Mouse (Mus musculus) spleen, postnatal 14 days (tissue): ENCODE data around the gene Lix1.
"Not testable (repeated sequence)": the region's sequence is repeated elsewhere in the genome, so short reads cannot be mapped to it uniquely, and the experiment has no call there.

Source experiments
- DNase-seq, 2 experiments: peaks; one replicate each; pipeline ENCODE4 v3.0.0; 2021 to 2022; ENCODE audit warnings: low spot score in 2 of 2

Lix1 gene

DNA sequence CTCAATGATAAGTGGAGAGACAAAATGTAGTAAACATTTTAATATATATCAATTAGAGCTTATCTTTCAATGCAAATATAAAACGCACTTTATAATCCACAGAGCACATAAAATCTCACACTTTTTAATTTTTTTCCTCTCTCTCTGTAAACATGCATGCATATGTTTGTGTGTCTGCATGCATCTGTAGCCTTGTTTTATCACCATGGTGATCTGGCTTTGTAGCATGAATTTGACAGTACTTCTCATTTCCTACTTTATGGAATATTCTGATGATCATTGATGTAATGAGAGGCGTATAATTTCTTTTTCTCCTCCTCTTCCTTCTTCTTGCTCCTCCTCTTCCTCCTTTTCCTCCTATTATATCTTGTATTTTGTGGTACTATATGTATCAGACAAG, 9.7 kb downstream of the Lix1 start:
- no peak for DNase-seq

DNA sequence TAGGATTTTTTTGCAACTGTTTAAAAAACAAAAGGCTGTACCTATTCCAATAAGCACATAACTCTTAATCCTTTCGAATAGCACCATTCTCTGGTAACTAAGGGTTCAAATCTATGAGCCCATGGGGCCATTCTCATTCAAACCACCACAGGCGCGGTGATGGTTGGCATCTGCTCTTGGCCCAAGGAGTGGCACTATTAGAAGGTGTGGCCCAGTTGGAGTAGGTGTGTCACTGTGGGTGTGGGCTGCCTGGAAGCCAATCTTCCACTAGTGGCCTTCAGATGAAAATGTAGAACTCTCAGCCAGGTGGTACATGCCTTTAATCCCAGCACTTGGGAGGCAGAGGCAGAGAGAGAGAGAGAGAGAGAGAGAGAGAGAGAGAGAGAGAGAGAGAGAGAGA, 11.7 kb downstream of the Lix1 start:
- DNase-seq: no peak

DNA sequence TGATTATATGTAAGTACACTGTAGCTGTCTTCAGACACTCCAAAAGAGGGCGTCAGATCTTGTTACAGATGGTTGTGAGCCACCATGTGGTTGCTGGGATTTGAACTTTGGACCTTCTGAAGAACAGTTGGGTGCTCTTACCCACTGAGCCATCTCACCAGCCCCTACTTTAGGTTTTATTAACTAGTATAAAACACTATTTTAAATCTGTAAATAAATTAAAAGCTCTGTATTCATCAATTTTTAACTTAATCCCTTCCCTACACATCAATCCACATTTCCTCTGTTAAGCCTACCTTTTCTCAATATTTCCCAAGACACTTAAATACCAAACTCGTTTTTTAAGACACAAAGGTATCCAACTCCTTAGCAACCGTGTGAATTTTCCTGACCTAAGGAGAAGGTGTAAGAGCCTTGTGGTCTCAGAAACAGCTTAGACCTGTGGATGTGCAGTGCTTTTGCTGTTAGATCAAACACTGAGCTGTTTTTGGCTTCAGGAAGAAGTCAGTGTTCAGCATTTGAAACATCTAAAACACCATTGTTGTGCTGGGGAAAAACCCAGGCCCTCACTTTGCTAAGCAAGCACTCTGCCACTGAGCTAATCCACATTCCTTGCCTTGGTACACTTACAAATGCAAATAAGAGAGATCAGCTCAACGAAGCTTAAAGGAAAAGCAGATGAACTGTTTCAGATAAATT, 22.3 kb downstream of the Lix1 start:
- no peak for DNase-seq

DNA sequence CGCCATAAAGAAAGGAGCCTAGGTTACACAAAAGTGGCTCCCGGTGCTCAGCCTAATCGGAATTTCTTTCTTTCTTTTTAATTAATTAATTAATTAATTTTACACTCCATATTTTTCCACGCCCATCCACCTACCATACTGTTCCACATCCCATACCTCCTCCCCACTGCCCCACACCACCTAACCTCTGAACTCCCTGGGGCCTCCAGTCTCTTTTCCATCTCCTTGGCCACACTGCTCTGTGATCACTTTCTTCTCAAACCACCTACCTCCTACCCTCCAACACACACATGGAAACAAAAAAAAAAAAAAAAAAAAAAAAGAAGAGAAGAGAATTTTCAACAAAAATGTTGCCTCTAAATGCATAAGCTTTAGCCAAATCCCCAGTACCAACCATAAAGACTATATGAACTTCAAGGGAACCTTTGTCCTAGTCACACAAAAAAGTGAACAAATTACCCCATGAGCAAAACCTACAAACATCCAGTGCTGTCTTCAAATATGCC, 22.9 kb downstream of the Lix1 start:
- no peak for DNase-seq

DNA sequence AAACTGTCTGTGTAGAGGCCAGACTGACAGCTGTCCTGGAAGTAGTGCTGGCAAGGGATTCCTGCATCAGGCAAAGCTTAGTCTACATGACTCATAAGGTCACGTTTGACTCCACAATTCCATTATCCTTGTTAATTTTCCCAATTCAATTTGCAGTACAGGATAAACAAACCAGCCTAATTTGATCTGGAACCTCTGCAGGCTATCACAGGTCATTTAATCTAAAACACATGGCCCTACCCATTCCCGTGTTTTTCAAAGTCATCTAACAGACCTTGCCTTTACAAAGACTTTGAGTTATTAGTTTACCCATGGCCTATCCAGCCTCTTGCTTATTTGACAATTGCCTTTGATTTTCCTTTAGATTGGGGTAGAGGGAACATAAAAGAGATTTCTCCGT, 23.4 kb downstream of the Lix1 start:
- no peak for DNase-seq

DNA sequence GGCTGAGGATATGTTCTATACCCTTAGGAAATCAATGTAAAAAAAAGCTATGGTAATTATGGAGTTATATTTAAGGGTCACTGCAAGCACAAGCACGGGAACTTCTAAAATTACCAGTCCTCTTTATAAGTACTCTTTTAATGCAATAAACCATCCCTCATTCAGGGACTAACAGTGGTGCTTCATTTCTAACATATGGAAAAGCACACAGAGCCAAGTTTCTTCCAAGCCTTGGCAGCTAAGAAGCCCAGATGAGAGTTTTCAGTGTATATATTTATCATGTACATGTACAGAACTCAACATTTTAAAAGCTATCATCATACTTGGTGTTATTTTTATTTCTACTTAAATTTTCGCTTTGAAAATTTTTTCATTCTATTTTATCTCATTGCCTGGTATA, 26.4 kb downstream of the Lix1 start:
- DNase-seq: no peak

DNA sequence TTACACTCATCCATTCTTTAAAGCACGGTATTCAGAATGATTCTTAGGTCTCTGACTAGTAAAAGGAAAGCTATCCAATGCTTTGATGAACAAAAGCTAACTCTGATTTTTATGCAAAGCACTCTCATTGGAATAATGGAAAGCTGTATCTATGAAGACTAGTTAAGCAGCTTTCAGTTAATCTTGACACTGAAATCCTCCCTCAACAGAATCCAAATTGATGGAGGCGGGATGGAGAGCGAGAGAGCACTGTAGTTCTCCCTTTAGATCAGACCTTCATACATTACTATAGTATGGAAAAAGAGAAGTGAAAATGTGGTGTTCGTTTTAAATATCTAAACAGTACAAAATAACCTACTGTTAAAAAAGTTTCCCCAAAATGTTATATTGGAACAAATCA, 31.2 kb downstream of the Lix1 start:
- DNase-seq: no peak

DNA sequence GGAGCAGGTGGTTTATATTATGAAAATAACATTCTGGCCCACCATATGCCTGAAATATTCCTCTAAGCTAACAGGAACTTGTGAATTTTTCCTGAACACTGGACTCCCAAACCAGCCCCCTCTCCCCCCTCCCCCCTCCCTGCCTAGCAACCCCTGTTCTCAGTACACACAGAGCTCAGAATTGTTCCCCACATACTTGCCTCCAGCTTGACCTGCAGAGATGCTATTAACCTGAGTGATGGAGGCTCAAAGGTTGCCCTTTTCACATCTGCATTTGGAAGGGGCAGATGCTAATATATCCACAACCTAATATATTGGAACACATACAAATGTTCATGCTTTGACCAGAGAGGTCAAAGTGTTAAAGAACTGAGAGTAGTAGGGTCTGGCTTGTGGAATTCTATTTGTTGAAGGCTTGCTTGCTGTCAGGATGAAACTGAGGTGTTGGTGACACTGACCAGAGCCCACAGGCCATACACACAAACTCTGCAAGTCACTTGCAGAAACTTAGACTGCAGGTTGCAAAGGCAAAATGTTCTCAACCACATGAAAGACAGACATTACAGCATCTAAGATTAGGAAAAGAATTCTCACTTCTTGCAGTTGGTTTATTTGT, 36.2 kb downstream of the Lix1 start:
- DNase-seq: no peak

DNA sequence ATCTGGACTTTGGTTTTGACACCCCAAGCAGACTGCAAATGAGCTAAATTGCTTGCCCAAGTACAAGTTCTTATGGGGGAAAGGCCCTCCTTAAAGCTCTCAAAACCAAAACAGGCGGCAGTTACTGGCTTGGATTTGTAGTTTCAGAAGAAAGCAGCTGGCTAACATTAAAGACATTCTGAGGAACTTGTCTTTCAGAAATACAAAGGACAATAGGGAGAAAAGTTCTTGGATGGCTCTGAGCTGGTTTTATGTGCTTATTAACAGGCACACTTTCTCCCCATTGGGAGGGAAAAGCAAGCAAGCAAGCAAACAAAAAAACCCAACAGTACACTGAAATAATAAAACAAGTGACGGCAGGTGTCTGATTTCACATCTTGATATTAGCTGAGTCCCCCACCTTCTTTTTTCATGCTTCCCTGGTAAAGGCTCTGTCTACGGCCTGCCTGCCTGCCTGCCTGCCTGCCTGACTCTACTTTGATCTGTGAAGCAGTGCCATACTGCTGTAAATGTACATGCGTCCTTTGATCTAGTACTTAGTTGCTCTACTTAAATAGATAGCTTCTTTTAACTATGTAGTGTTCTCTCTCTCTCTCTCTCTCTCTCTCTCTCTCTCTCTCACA, 39.5 kb downstream of the Lix1 start:
- no peak for DNase-seq

DNA sequence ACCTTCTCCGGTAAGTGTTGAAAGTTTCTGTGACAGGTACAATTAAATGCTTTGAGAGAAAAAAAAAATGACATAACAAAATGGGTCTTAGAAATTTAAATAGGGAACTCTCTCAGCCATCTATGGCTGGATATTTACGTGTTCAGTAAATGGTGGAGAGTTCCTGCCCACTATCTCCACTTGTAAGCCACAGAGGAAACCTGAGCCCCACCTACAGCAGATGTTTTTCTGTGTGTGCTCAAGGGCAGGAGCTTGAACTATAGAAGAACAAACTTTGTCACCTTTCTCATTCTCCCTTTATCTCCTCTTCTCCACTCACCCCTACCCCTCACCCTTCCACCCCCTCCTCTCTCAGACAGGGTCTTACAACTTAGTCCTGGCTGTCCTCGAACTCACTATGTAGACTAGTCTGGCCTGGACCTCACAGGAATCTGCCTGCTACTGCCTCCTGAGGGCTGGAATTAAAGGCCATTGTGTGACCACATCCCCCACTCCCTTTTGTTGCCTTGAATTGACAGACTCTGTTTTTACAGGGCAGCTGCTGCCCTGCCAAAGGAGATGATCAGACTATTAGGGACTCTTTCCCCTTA, 41.9 kb downstream of the Lix1 start:
- no peak for DNase-seq

DNA sequence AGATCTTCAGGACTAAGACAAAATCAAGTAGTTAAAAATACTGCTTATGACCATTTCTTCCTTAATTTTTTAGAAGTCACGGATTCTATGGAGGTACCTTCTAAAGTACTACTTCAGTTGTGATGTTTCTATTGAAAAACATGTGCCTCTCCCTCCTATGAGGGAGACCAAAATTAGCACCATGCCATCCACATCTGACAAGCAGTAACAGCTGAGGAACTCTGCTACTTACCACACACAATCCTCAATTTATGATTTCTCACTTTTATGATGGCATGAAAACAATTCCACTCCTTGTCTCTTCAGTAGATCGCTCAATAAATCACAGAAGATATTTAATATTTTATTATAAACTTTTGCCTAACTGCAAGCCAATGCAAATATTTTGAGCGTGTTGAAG, 44.2 kb downstream of the Lix1 start:
- DNase-seq: no peak

DNA sequence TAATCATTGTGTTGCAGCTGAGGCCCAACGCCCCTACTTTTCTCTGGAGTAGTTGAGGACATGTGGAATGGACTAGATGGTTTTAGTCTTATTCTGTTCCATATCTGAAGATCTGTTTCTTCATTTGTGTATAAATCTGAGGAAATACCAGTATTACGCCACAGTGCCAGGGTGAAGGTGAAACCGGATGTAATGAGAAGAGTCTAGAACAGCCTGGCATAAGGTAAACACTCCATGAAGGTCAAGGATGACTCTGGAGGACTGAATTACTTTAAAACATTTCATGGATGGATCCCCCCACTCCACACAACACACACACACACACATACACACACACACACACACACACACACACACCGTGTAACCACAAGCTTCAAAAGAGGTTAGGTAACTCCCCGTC, 45.3 kb downstream of the Lix1 start:
- no peak for DNase-seq

DNA sequence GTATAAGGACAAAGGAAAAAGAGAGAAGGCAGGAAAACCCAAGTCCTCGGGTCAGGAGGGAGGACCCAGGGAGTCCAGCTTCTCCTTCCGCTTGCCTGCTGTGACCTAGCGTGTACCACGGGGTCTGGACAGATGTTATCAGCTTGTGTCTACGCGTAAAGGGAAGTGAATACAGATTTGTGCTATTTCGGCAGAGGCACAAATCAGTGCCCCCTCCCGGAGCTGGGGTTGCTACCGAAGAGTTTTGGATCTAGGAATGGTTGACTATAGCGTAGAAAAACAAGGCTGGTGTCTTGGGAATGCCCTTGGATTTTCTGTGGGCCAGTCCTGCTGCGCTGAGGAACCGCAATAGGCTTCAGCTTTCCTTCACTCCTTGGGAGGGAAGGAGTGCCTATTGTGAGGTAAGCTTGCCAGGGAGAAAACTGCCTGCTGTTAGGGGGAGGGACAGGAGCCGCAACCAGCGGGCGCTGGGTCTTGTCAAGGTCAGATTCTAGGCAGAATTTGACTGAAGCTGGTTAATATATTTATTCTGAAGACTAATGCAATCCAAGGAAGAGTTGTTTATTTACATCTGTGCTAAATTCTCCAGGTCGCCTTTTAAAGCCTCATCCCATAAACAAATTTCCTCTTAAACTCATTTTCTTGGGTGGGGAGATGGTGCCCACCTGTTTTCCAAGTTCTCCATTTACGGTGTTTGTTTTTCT, 46.4 kb downstream of the Lix1 start:
- DNase-seq: peak in 1 of 2 experiments; percentile 2

DNA sequence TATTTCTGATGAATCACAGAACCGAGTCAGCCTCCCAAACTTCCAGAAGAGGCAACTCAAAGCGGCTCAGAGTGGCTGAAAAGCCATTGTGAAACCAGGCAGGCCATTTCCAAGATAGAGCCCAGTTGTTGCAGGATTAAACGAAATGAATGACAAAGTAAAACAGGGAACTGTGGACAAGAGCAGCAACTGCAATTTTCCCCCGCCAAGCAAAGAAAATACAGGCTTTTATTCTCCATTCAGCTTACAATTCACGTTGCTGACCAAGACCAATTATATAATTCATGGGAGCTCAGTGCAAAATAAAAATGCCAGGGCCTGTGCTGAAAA, 46.9 kb downstream of the Lix1 start:
- no peak for DNase-seq

DNA sequence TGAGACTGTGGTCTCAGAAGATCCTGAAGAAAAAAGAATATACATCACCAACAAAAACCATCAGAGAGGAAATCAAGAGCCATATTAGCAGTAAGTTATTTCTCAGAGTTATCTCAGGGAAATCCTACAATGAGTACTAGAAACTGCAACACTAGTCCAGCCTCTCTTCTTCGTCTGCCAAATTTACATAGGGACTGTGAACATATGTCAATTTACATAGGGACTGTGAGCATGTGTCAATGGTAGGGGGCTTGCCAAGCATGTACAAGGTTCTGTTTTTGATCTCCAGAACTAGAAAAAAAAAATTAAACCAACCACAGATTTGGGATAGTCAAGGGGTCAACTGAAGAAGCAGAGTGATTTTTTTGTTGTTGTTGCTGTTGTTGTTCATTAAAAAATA, 48.6 kb downstream of the Lix1 start:
- no peak for DNase-seq

DNA sequence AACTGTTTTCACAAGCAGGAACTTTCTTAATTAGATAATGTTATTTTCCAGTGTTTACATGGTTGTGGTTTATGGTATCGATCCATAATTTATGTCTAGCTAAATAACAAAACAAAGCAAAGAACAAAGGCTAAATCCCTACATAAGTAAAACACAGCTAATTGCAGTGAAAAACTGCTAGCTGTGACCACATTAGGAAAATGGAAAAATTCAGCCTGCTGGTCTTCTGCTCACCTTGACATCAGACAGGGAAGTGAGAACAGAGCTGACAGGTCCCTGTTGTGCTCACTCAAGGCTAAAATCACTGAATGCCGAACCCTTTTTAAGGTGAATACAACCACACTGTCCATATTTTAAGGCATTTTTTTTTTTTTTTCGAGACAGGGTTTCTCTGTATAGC, 50.1 kb downstream of the Lix1 start:
- DNase-seq: no peak

DNA sequence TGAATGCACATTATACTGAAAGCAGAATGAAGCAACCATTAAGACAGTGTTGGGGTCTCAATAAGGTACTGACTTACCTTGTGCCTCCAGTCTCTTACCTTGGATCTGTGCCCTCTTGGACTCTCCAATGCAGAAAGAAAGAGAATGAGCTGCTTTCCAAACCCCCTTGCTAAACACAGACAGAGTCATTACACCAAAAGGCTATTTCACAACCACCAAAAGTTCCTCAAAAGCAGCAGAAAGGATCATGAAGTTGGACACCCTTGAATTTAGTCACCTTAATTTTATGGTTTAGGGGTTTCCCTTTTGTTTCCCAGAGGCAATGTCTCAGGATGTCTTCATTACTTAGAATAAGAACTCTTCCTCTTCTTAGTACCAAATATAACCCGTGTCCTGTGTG, 52.1 kb downstream of the Lix1 start:
- no peak for DNase-seq

DNA sequence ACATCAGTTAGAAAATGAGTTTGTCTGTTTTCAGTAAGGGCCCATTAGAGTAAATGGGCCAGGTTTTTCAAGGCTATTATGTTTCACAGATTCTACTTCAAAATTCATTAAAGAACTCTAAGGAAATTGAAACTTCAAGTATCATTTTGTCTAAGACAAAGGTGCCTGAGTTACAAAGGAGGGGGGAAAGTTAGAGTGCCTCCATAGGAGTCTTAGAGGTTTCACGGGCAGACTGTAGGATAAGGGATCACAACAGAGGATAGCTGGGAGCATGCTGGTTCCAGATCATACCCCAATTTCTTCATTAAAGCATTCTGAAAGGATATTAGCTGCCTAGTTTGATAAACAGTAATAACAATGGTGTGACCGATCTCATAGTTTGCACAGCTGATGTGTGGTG, 83.3 kb downstream of the Lix1 start:
- DNase-seq: no peak

DNA sequence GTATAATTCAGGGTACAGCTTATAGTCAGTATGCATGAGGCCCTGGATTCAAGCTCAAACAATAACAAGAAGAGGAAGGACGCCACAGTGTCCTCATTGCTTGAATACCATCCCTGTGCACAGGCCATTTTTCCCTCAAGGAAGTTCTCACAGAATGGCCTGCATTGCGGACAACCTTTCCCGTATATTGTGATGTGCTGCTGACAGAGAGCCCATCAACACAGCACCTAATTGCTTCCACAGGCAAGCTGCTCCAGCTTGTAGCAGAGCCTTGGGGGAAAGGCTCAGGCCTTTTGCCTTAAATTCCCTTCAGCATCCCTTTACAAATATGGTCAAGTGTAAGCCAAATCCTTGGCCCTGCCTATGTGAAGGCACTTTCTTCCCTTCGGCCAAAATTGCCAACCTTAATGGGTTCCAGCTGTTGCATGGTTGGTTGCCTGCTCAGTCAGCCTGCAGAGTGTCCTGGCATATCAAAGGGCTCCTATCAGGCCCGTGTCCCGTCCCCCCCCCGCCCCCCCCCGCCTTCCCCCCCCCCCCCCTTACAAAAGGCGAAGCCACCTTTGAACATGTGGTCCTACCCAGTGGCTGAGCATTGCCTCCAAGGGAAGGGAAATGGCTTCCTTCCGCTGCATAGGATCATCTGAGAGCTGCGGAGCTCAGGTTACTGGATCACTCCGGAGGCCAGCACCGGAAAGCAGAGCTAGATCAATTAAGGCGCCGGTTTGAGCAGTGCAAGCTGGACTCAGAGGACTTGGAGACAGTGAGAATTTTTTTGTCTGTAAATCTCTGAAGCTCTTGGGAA, 88.5 kb downstream of the Lix1 start:
- no peak for DNase-seq

DNA sequence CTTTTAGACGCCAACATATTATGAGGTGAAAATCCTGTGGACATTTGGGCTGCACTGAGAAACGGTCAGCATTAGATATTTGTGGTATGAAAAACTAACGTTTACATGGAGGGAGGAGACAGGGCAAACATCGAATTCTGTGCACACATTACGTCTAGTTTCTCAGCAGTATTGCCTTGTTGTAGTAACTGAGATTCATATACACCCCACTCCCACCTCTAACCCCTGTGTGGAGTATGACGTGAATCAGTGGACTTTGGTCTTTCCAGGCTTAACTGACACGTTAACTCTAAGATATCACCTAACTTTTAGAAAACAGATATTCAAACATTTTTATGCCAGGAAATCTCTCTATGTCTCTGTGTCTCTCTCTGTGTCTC, 89.1 kb downstream of the Lix1 start:
- no peak for DNase-seq

DNA sequence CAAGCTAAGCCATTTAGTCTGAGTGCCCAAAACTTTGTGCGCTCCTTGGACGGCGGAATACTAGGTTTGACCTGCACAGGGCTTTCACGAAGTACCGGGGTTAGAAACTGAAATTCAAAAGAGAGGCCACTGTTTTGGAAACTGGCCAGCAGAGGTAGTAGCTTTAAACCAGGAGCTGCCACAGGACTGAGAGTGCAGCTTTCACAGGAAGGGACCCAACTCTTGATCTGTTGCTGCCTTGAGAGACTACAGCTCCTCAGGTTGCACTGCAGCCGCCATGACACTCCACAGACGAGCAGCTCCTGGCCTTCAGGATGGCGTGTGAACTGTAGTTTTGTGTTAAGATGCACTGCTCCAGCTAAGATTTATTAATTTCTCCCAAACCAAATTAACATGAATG, 89.6 kb downstream of the Lix1 start:
- no peak for DNase-seq

DNA sequence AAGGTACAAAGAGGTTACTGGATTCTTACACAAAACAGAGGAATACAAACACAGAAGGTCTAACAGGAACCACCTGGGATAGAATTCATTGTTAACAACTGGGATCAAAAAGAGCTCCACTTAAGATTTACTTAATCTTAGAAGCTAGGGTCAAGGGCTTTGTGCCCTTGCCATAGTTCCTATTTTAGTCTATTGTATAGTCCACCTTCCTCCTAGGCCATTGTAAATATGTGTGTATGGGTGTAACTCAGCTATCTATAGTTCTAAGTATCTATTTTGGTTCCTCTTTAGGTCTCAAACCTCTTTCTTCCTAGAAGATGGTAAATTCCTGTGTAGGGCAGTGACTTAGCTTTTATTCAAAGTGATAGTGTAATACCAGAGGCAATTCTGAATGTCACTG, 93.8 kb downstream of the Lix1 start:
- not testable (repeated sequence) for DNase-seq
